Mouse (Mus musculus): ENCODE measurements around the gene Tnfrsf1a. TPM values are rescaled to one million over a fixed set of nuclear protein-coding genes. Genes with fewer than 3 reads are reported as not detected.

Gene Tnfrsf1a
- polyA plus RNA-seq, 1 experiment from 2014 or later, result 27.4 TPM

GRCm38 (mm10) chr6:125363021-125363420 is 13.9 kb downstream of the Tnfrsf1a start:
- whole genome bisulfite sequencing, result 16% methylated on average over 15 of the region's 15 CpGs
- ATAC-seq (ENCODE audit: insufficient read depth, low FRiP score, low TSS enrichment) (no peak), DNase-seq (ENCODE audit: low spot score) (no peak)
- Histone ChIP-seq H3K27ac (ENCODE audit: low read depth, low read length) (no peak overlapping the region), H3K4me3 (ENCODE audit: low read depth, low read length) (no peak overlapping the region), H3K9ac (ENCODE audit: low read length) (no peak overlapping the region), H3K36me3 (ENCODE audit: control insufficient read depth, insufficient read depth, low read length) (0 out of 2 replicates have a peak, but pooled peaks cover under 1% of the 10 kb centered on the region), H3K9me3 (ENCODE audit: control insufficient read depth, low read length) (no peaks in the 10 kb centered on the region), H3K4me2 (ENCODE audit: low read depth) (no peak overlapping the region), H3K27me3 (ENCODE audit: control insufficient read depth, insufficient read depth, low read length) (peaks cover 31% of the 10 kb centered on the region), H3K4me1 (ENCODE audit: control insufficient read depth, insufficient read depth, low read length) (peaks cover 4% of the 10 kb centered on the region)

DNA sequence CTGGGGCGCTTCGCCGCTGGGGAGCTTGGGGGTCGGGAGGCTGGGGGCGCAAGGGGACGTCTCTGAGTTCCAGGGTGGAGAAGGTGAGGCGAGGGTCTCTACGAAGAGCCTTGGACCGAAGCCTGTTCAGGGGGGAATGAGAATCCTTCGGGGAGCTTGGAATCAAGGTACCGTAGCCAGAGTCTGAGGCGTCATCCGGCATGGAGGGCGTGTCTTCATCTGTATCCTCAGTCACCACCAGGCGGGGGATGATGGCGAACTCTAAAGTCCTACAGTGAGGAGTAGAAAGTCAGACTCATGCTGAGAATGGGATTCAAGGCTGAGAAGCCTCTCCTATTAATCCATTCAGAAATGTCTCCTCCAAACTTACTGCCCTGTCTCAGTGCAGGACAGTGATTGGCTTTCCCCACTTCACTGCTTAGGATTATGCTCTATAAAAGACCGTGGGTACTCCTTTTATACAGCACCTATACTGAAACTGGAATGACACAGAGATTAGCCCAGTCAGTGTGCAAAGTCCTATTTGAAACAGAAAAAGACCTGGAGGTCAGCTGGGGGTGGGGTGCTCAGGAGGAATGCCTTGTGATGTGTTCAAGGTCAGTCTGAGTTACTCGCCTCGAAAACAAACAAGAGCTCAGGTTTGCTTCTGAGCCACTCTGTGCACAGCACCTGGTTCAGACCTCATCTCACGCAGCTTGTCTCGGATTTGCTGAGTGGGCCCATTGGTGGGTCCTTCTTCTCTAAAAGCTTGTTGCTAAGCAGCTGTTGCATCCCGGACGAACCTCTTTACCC is 14.5 kb downstream of the Tnfrsf1a start:
- H3K27ac ChIP-seq (ENCODE audit: low read depth, low read length), result no peak overlapping the region
- 8% methylated on average over 23 of the region's 23 CpGs for WGBS
- ATAC-seq (ENCODE audit: insufficient read depth, low FRiP score, low TSS enrichment), result no peak
- no peak overlapping the region for H3K4me3 ChIP-seq (ENCODE audit: low read depth, low read length)
- H3K4me1 ChIP-seq (ENCODE audit: control insufficient read depth, insufficient read depth, low read length), result peaks cover 4% of the 10 kb centered on the region
- H3K36me3 ChIP-seq (ENCODE audit: control insufficient read depth, insufficient read depth, low read length), result no peaks in the 10 kb centered on the region
- no peaks in the 10 kb centered on the region for H3K9me3 ChIP-seq (ENCODE audit: control insufficient read depth, low read length)
- H3K27me3 ChIP-seq (ENCODE audit: control insufficient read depth, insufficient read depth, low read length), result peaks cover 31% of the 10 kb centered on the region
- H3K9ac ChIP-seq (ENCODE audit: low read length), result no peak overlapping the region
- DNase-seq (ENCODE audit: low spot score), result no peak
- H3K4me2 ChIP-seq (ENCODE audit: low read depth), result no peak overlapping the region

GRCm38 (mm10) chr6:125364448-125364847 is 15.3 kb downstream of the Tnfrsf1a start:
- H3K4me1 ChIP-seq (ENCODE audit: control insufficient read depth, insufficient read depth, low read length), result peaks cover 4% of the 10 kb centered on the region
- no peak for DNase-seq (ENCODE audit: low spot score)
- peaks cover 31% of the 10 kb centered on the region for H3K27me3 ChIP-seq (ENCODE audit: control insufficient read depth, insufficient read depth, low read length)
- no peaks in the 10 kb centered on the region for H3K36me3 ChIP-seq (ENCODE audit: control insufficient read depth, insufficient read depth, low read length)
- H3K4me2 ChIP-seq (ENCODE audit: low read depth), result no peak overlapping the region
- no peak for ATAC-seq (ENCODE audit: insufficient read depth, low FRiP score, low TSS enrichment)
- H3K9me3 ChIP-seq (ENCODE audit: control insufficient read depth, low read length), result no peaks in the 10 kb centered on the region
- no peak overlapping the region for H3K4me3 ChIP-seq (ENCODE audit: low read depth, low read length)
- H3K27ac ChIP-seq (ENCODE audit: low read depth, low read length), result no peak overlapping the region
- no peak overlapping the region for H3K9ac ChIP-seq (ENCODE audit: low read length)
- 4% methylated on average over 8 of the region's 8 CpGs for WGBS

- 97% methylated on average over 5 of the region's 5 CpGs for WGBS
- no peak overlapping the region for H3K9ac ChIP-seq (ENCODE audit: low read length)
- H3K4me1 ChIP-seq (ENCODE audit: control insufficient read depth, insufficient read depth, low read length), result peaks cover 4% of the 10 kb centered on the region
- H3K27ac ChIP-seq (ENCODE audit: low read depth, low read length), result no peak overlapping the region
- DNase-seq (ENCODE audit: low spot score) (no peak), ATAC-seq (ENCODE audit: insufficient read depth, low FRiP score, low TSS enrichment) (no peak)
- H3K36me3 ChIP-seq (ENCODE audit: control insufficient read depth, insufficient read depth, low read length), result no peaks in the 10 kb centered on the region
- H3K4me2 ChIP-seq (ENCODE audit: low read depth), result no peak overlapping the region
- H3K4me3 ChIP-seq (ENCODE audit: low read depth, low read length), result no peak overlapping the region
- H3K27me3 ChIP-seq (ENCODE audit: control insufficient read depth, insufficient read depth, low read length), result peaks cover 31% of the 10 kb centered on the region
- H3K9me3 ChIP-seq (ENCODE audit: control insufficient read depth, low read length), result no peaks in the 10 kb centered on the region
These were observed 16.4 kb downstream of the Tnfrsf1a start for GRCm38 (mm10) chr6:125365522-125365921.

DNA sequence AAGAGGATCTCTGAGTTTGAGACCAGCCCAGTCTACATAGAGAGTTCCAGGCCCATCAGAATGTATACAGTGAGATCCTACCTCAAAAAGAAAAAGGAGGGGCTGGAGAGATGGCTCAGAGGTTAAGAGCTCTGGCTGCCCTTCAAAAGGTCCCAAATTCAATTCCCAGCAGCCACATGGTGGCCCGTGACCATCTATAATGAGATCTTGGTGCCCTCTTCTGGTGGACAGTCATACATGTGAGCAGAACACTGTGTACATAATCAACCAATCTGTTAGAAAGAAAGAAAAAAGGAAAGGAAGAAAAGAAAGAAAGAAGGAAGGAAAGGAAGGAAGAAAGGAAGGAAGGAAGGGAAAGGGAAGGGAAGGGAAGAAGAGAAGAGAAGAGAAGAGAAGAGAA is 17.0 kb downstream of the Tnfrsf1a start:
- ATAC-seq (ENCODE audit: insufficient read depth, low FRiP score, low TSS enrichment), result no peak

DNA sequence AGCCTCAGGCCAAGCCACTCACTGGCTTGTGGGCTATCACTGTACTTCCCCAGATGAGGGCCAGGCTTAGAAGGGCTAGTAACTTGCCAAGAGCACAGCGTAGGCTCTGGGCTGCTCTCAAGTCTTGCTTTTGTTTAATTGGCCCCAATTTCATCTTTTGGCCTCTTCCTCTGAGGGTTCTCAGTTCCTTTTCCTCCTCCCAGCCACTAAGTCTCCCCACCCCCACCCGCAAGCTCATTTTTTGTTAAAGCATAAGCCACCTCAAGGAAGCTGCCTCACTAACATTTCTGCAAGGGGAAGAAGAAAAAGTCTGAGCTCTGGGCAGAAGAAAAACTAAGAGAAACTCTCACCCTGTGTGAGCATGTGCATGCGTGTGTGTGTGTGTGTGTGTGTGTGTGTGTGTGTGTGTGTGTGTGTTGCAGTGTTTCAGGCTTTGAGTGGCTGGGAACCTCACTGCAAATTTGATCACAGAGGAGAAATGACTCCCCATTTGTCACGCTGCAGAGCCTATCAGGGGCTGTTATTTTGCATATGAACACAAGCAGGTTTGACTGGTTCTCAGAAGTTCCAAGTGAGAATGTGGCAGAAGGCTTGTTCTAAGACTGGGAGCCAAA is 18.7 kb downstream of the Tnfrsf1a start:
- Histone ChIP-seq H3K27me3 (ENCODE audit: control insufficient read depth, insufficient read depth, low read length) (peaks cover 16% of the 10 kb centered on the region), H3K4me1 (ENCODE audit: control insufficient read depth, insufficient read depth, low read length) (peaks cover 4% of the 10 kb centered on the region), H3K9ac (ENCODE audit: low read length) (no peak overlapping the region), H3K4me3 (ENCODE audit: low read depth, low read length) (no peak overlapping the region), H3K27ac (ENCODE audit: low read depth, low read length) (no peak overlapping the region), H3K36me3 (ENCODE audit: control insufficient read depth, insufficient read depth, low read length) (no peaks in the 10 kb centered on the region), H3K4me2 (ENCODE audit: low read depth) (no peak overlapping the region), H3K9me3 (ENCODE audit: control insufficient read depth, low read length) (no peaks in the 10 kb centered on the region)
- no peak for DNase-seq (ENCODE audit: low spot score)
- WGBS, result 59% methylated on average over 4 of the region's 4 CpGs
- ATAC-seq (ENCODE audit: insufficient read depth, low FRiP score, low TSS enrichment), result no peak

More for the DNA sequence above, 17.0 kb downstream of the Tnfrsf1a start:
- peaks cover 30% of the 10 kb centered on the region for H3K27me3 ChIP-seq (ENCODE audit: control insufficient read depth, insufficient read depth, low read length)
- no peak overlapping the region for H3K4me3 ChIP-seq (ENCODE audit: low read depth, low read length)
- no peak overlapping the region for H3K27ac ChIP-seq (ENCODE audit: low read depth, low read length)
- no peak overlapping the region for H3K9ac ChIP-seq (ENCODE audit: low read length)
- no peaks in the 10 kb centered on the region for H3K36me3 ChIP-seq (ENCODE audit: control insufficient read depth, insufficient read depth, low read length)
- DNase-seq (ENCODE audit: low spot score), result no peak
- peaks cover 4% of the 10 kb centered on the region for H3K4me1 ChIP-seq (ENCODE audit: control insufficient read depth, insufficient read depth, low read length)
- WGBS, result 85% methylated on average over 1 of the region's 1 CpGs
- H3K9me3 ChIP-seq (ENCODE audit: control insufficient read depth, low read length), result no peaks in the 10 kb centered on the region
- H3K4me2 ChIP-seq (ENCODE audit: low read depth), result no peak overlapping the region

DNA sequence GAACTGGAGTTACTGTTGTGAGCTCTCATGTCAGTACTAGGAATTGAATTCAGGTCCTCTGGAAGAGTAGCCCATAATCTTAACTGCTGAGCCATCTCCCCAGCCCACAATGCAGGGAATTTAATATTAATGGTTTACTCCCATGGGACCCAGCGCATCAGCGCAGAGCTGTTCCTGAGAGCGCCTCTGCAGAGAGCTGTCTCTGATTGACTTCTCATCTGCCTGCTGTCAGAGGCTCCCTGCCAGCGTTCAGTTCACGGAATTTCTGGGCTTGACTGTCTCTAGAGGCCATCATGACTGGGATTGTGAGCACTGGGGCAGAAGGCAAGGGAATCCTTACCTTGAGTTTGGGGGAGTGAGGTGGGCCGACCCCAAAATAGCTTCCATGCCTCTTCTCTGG is 27.9 kb downstream of the Tnfrsf1a start:
- H3K36me3 ChIP-seq (ENCODE audit: control insufficient read depth, insufficient read depth, low read length), result no peaks in the 10 kb centered on the region
- DNase-seq (ENCODE audit: low spot score) (no peak), ATAC-seq (ENCODE audit: insufficient read depth, low FRiP score, low TSS enrichment) (no peak)
- H3K4me3 ChIP-seq (ENCODE audit: low read depth, low read length), result no peak overlapping the region
- H3K9ac ChIP-seq (ENCODE audit: low read length), result no peak overlapping the region
- peaks cover 11% of the 10 kb centered on the region for H3K4me1 ChIP-seq (ENCODE audit: control insufficient read depth, insufficient read depth, low read length)
- WGBS, result 47% methylated on average over 6 of the region's 6 CpGs
- no peak overlapping the region for H3K4me2 ChIP-seq (ENCODE audit: low read depth)
- H3K27ac ChIP-seq (ENCODE audit: low read depth, low read length), result no peak overlapping the region
- H3K27me3 ChIP-seq (ENCODE audit: control insufficient read depth, insufficient read depth, low read length), result peaks cover 36% of the 10 kb centered on the region
- no peaks in the 10 kb centered on the region for H3K9me3 ChIP-seq (ENCODE audit: control insufficient read depth, low read length)

- Histone ChIP-seq H3K9ac (ENCODE audit: low read length) (no peak overlapping the region), H3K9me3 (ENCODE audit: control insufficient read depth, low read length) (no peaks in the 10 kb centered on the region), H3K4me1 (ENCODE audit: control insufficient read depth, insufficient read depth, low read length) (peaks cover 11% of the 10 kb centered on the region), H3K36me3 (ENCODE audit: control insufficient read depth, insufficient read depth, low read length) (no peaks in the 10 kb centered on the region), H3K4me3 (ENCODE audit: low read depth, low read length) (no peak overlapping the region), H3K27ac (ENCODE audit: low read depth, low read length) (no peak overlapping the region), H3K27me3 (ENCODE audit: control insufficient read depth, insufficient read depth, low read length) (peaks cover 36% of the 10 kb centered on the region), H3K4me2 (ENCODE audit: low read depth) (no peak overlapping the region)
- no peak for DNase-seq (ENCODE audit: low spot score)
- peak; percentile 47; the same call in 1 of the 2 replicates for ATAC-seq (ENCODE audit: insufficient read depth, low FRiP score, low TSS enrichment)
- 36% methylated on average over 16 of the region's 16 CpGs for WGBS
These were observed 28.7 kb downstream of the Tnfrsf1a start for GRCm38 (mm10) chr6:125377582-125378451.

Measured in neural tube, embryonic 11.5 days (tissue).